Mouse (Mus musculus): Measurements from ENCODE around the gene Fam104a.
"Not testable (repeated sequence)": the region's sequence is repeated elsewhere in the genome, so short reads cannot be mapped to it uniquely, and the experiment has no call there.

Fam104a gene

GRCm38 (mm10) chr11:113667122-113667521 is 16.8 kb downstream of the Fam104a start:
- in situ Hi-C loops (cut with MboI, MseI), result no loop called here

- in situ Hi-C loops (cut with MboI, MseI), result no loop called here
These were observed 17.3 kb downstream of the Fam104a start for GRCm38 (mm10) chr11:113666648-113667047.

- in situ Hi-C loops (cut with MboI, MseI), result no loop called here
These were observed 17.8 kb downstream of the Fam104a start for GRCm38 (mm10) chr11:113666205-113666604.

GRCm38 (mm10) chr11:113664279-113664678 is 19.7 kb downstream of the Fam104a start:
- in situ Hi-C loops (cut with MboI, MseI), result no loop called here

- in situ Hi-C loops (cut with MboI, MseI), result no loop called here
These were observed 22.1 kb downstream of the Fam104a start for GRCm38 (mm10) chr11:113661835-113662351.

GRCm38 (mm10) chr11:113660940-113661339 is 23.0 kb downstream of the Fam104a start:
- in situ Hi-C loops (cut with MboI, MseI), result no loop called here

DNA sequence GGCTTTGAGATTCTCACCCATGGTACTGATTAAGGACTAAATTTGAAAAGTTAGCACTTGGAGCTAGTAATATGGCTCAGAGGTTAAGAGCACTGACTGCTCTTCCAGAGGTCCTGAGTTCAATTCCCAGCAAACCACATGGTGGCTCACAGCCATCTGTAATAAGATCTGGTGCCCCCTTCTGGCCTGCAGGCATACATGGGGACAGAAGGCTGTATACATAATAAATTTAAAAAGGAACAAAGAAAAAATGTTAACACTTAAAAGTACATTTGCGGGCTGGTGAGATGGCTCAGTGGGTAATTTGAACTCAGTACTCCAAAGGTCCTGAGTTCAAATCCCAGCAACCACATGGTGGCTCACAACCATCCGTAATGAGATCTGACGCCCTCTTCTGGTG is 23.7 kb downstream of the Fam104a start:
- in situ Hi-C loops (cut with MboI, MseI), result not testable (repeated sequence)

DNA sequence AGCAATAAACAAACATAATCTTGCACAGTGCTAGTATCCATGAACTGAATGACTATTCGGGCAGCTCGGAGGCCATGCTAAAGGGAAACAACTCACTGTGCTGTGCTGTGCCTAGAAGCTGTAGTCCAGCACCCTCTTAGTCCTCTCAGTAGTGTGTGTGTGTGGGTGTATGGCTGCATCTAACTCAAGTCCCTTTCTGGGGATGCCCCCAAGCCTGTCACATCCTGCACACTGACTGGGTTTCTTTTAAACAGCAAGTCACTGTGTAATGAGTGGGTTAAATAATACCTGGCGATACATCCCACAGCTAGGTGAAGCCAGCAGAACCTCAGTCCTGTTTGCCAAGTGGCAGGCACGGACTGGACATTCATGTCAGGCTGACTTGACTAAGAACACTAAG is 25.2 kb downstream of the Fam104a start:
- in situ Hi-C loops (cut with MboI, MseI), result loop anchor here (5.0 kb wide), 1 partner anchor 104 kb away; no protein-coding TSS in a partner anchor

- in situ Hi-C loops (cut with MboI, MseI), result loop anchor here (5.0 kb wide), 1 partner anchor 104 kb away; no protein-coding TSS in a partner anchor
These were observed 25.6 kb downstream of the Fam104a start for GRCm38 (mm10) chr11:113658319-113658718.

DNA sequence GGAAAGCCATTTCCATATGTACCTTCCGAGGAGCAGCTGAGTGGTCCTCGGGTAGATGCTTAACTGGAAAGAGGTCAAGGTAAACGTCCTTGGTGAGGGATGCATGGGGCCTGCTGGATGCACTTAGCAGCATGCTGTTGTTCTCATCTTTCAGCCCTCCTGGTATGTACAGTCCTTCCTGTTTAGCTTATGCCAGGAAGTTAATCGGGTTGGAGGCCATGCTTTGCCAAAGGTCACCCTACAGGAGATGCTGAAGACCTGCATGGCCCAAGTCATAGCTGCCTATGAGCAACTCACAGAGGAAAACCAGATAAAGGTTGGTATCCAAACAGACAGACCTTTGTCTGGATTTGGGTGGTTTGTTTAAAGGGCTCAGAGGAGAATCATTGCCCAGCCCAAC is 26.7 kb downstream of the Fam104a start:
- in situ Hi-C loops (cut with MboI, MseI), result loop anchor here (5.0 kb wide), 1 partner anchor 105 kb away; no protein-coding TSS in a partner anchor

DNA sequence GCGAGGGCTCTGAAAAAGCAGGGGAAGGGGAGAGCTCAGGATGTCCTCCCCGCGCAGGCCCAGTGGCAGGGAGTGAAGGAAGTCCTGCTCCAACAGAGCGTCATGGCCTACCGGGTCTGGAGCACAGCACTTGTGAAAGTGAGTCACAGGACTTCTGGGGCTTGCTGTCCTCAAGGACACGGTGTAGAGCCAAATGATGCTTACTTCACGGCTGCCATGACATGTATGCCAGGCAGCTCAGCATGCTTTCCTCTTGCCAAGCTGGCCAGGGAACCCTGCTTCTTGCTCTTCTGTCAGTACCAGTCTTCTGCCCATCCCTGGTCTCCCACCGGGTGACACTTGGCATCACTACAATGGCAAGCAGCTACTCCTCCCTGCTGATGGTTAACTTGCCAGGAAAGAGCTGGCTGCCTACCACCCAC is 27.4 kb downstream of the Fam104a start:
- in situ Hi-C loops (cut with MboI, MseI), result loop anchor here (5.0 kb wide), 1 partner anchor 106 kb away; no protein-coding TSS in a partner anchor

DNA sequence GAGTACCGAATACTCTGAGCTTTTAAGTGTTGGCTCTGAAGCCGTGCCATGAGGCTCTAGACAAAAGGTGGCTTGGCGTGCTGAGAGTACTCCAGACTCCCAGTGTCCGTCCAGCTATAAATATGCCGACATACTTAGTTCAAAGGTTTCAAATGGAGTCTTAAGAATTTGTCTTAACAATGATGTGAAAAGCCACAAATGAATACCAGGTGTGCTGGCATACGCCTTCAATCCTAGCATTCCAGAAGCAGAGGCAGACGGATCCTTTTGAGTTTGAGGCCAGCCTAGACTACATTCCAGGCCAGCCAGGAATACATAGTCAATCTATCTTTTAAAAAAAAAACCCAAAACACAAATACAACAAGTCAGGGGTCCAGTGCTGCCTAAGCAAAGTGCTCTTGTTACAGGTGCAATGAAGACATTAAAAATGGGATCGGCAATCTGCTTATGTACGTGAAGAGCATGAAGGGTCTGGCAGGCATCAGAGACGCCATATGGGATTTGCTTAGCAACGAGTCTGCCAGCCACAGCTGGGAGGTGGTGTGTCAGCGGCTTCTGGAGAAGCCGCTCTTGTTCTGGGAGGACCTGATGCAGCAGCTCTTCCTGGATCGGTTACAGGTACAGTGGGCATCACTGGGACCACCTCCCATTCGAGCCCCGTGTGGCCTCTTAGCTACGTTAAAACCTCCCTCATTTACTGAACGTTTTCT is 29.2 kb downstream of the Fam104a start:
- in situ Hi-C loops (cut with MboI, MseI), result loop anchor here (5.0 kb wide), 1 partner anchor 108 kb away; no protein-coding TSS in a partner anchor

DNA sequence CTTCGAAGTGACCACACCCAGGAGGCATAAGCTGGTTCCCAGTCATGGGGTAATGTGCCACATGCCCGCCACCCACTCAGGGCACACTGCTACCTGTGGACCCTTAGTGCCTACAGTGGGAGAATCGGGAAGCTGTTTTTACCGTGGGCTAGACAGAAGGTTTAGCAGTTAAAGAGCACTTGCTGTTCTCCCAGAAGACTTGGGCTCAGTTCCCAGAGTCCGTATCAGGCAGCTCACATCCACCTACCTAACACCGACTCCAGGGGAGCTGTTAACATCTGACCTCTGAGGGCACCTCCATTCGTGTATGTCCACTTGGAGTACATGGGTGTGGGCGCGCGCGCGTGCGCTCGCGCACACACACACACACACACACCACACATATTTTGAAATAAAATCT is 29.9 kb downstream of the Fam104a start:
- in situ Hi-C loops (cut with MboI, MseI), result no loop called here

DNA sequence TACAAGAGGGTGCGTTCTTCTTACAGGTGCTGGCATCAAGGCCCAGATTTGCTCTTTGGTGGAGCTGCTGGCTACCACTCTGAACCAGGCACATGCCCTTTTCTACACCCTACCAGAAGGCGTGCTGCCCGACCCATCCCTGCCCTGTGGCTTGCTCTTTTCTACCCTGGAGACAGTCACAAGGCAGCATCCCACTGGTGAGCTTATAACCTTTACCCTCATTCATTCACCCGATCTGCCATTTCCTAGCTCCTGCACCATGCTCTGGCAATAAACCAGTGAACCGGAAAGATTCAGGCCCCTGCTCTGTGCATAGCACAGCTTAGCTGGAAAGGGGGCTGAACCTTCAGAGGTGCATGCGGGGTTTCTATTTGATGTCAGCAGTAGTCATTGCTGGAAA is 31.4 kb downstream of the Fam104a start:
- in situ Hi-C loops (cut with MboI, MseI), result no loop called here

GRCm38 (mm10) chr11:113651907-113652273 is 32.1 kb downstream of the Fam104a start:
- in situ Hi-C loops (cut with MboI, MseI), result no loop called here

DNA sequence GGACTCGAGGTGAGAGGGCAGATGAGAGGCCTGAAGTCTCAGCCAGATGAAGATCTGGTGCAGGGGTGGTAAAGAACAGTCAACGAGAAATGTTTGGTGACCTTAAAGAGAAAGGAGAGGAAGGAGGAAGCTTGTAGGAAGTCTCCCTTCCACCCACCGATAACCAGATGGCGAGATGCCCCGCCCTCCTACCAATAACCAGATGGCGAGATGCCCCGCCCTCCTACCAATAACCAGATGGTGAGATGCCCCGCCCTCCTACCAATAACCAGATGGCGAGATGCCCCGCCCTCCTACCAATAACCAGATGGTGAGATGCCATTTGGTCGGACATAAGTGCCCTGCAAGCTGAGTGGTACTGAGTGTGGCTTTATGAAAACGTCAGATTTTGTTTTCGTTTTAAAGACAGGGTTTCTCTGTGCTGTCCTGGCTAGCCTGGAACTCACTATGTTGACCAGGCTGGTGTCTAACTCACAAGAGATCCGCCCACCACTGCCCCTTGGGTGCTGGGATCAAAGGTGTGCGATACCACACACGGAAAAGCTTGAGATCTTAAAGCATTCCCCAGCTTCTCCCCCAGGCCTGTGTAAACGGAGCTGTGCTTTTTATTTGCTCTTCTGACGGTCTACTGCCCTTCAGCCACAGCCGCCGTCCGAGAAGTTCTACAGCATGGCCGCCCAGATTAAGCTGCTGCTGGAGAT is 32.6 kb downstream of the Fam104a start:
- in situ Hi-C loops (cut with MboI, MseI), result no loop called here

DNA sequence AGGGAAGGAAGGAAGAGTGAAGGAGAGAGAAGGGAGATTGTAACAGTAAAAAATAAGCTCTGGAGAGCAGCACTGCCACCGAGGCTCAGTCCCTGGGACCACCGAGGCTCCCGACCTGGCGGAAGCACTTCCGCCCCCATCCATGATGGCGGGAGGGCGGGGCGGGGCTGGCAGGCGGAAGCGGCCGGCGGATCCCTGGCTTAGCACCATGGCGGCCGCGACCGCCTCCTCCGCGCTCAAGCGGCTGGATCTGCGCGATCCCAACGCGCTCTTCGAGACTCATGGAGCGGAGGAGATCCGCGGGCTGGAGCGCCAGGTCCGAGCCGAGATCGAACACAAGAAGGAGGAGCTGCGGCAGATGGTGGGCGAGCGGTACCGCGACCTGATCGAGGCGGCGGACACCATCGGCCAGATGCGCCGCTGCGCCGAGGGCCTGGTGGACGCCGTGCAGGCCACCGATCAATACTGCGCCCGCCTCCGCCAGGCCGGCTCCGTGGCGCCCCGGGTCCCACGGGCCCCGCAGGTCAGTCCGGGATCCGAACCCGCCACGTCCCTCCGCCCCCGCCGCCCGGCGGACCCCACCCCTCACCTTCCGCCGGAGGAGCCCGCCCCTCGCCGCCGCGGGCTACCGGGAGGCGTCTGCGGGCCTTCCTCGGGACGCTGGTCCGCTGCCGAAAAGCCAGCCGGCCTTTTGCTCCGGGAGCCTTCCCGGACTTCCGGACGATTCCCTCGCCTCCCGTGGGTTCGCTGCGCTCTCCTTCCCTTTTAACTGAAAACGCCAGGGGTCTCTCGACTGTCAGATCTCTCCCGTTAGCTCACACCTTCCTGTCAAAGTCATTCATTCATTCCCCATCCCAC is 34.4 kb downstream of the Fam104a start, which contains the start of gene Slc39a11:
Gene Slc39a11 (minus strand): TSS at position 727 of the 858 bp plus-strand sequence.
- in situ Hi-C loops (cut with MboI, MseI), result loop anchor here (10.0 kb wide), 1 partner anchor 465 kb away; no protein-coding TSS in a partner anchor

DNA sequence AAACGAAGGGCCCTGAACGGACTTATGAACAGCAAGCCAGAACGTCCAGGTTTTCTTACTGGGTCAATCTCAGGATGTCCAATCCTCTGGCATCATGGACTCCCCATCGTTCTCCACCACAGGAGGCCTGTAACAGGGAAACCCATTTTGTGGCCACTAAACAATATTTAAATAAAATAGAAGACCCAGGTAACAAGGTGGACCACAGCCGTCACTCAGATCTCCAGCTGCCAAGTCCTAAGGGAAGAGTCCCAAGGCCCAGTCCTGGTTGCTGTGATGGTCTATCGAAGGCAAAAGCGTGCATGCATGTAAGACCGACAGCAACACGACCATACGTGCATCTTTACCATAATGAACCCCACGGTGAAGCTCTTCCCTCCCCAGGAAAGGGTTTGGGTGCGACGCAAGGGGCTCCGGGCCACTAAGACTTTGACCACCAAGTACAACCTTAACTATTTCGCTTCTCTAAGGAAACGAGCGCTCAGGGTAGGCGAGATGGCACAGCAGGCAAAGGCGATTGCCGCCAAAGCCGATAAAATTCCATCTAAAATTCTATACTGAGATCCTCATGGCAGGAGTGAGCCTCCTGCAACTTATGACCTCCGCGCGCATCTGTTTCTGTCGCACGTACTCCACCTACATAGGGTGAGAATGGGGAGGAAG is 35.1 kb downstream of the Fam104a start, which contains the start of gene Cog1:
Gene Cog1 (plus strand): TSS at position 480 of the 663 bp plus-strand sequence.
- in situ Hi-C loops (cut with MboI, MseI), result loop anchor here (10.0 kb wide), 1 partner anchor 464 kb away; no protein-coding TSS in a partner anchor

- in situ Hi-C loops (cut with MboI, MseI), result loop anchor here (10.0 kb wide), 1 partner anchor 463 kb away; no protein-coding TSS in a partner anchor
These were observed 35.8 kb downstream of the Fam104a start for GRCm38 (mm10) chr11:113648152-113648551.

DNA sequence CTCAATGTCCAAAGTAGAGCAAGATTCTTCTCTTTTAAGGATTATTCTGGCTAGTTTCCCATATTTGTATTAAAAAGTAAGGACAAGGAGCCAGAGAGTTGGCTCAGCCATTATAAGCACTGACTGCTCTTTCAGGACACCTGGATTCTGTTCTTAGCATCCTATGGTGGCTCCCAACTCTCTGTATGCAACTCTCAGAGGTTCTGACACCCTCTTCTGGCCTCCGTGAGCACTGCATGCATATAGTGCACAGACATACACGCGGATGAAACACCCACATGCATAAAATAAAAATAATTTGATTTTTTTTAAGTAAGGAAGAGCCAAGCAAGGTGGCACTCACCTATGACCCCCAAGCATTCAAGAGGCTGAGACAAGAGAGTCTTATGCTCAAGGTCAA is 38.8 kb downstream of the Fam104a start:
- in situ Hi-C loops (cut with MboI, MseI), result loop anchor here (10.0 kb wide), 1 partner anchor 460 kb away; no protein-coding TSS in a partner anchor

GRCm38 (mm10) chr11:113638680-113639079 is 45.3 kb downstream of the Fam104a start:
- in situ Hi-C loops (cut with MboI, MseI), result no loop called here

Measured in regulatory T cell (primary cell).